Mouse (Mus musculus): ENCODE measurements around the gene Phlpp1.
A peak's percentile ranks its signal among the peaks of the same experiment; 100 is the strongest.

Gene Phlpp1

DNA sequence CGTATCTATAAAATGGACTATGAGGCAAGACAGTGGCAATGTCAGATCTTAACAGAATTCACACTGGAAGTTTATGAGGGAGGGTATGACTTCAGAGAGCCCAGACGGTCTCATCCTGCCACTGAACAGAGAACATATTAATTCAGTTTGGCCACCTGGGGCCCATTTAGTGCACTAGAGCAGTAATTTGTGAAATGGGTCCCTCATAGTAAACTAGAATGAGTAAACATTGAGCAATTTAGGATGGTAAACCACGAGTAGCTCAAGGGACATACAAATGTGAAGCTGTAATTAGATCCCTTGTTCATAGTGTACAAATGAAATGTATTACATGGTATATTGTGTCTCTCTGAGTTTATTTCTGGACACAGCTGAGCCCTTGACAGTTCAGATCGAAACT, 3.6 kb upstream of the Phlpp1 start:
- DNase-seq, result no peak

DNA sequence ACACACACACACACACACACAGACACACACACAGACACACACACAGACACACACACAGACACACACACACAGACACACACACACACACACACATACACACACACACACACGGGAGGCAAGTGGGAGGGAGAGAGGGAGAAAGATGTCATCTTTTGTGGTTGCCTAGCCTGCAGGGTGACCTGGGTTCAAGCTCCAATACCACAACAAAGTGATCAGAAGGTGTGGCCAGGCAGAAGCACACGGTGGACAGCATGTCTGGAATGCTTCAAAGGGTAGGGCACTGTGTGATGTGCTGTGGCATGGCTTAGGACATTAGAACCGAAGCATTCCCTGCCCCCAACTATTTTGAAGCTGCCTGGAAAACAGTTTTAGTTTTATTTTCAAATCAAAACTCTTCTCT, 2.8 kb upstream of the Phlpp1 start:
- no peak for DNase-seq

DNA sequence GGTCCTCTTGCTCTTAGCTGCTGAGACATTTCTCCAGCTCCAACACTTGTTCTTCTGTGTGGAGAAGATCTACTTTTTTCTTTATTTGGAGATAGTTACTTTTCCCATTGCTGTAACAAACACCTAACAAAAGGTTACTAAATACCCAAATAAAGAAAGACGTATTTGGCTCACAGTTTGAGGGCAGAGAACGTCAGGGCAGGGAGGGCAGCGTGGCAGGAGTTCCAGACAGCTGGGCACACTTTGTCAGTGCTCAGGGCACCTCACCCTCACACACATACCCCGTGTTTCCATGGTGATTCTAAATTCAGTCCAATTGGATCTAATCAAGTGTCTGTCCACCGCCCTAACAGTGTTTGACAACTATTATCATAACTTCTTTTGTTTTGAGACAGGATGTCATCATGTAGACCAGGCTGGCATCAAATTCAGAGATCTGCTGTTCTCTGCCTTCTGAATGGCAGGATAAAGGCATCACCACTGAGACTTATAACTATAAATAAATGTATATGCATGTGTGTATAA, 1.7 kb upstream of the Phlpp1 start:
- no peak for DNase-seq

DNA sequence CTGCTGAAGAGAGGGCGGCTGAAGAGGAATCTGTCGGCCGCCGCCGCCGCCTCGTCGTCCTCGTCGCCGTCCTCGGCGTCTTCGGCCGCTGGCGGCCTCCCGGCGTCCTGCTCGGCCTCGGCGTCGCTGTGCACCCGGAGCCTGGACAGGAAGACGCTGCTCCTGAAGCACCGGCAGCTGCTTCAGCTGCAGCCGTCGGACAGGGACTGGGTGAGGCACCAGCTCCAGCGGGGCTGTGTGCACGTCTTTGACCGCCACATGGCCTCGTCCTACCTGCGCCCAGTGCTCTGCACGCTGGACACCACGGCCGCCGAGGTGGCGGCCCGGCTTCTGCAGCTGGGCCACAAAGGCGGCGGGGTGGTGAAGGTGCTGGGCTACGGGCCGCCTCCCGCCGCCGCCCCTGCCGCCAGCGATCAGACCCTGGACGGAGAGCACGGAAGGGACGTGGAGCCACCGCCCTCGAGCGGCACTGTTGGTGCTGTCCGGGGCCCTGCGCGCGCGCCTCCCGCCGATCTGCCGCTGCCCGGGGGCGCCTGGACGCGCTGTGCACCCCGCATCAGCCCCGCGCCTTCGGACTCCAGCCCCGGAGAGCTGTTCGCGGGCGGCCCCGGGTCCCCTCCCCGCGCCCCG, 864 bp downstream of the Phlpp1 start:
- DNase-seq, result peak; percentile 73

DNA sequence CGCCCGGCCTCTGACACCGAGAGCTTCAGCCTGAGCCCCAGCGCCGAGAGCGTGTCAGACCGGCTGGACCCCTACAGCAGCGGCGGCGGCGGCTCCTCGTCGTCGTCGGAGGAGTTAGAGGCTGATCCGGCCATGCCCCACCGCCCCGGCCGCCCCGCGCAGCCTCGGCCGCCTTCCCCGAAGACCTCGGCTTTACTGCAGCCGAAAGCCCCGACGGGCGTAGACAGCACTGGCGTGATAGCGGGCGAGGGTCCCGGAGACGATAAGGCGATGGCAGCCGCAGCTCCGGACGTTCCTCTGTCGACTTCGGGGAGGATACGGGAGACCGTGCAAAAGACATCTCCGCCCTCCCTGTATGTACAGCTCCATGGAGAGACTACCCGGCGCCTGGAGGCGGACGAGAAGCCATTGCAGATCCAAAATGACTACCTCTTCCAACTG, 1.4 kb downstream of the Phlpp1 start:
- DNase-seq, result peak; percentile 67

- no peak for DNase-seq
Measured at GRCm38 (mm10) chr1:106173621-106174156, 2.1 kb downstream of the Phlpp1 start.

DNA sequence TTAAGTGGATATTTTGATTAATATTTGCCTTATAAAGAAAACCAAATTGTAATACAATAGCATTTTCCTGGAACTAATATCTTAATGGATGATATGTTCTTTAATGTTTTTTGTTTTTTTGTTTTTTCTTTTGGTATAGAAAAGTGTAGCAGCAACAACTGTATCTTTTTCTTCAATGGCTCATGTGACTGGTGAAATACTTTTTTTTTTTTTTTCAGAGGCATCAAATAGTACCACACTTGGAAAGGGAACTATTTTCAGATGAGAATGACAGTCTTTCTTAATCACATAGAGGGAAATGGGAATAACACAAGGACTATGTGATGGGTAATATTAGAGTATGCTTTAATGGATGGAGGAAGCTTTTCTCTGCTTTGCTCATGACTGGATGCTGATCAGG, 3.0 kb downstream of the Phlpp1 start:
- DNase-seq, result no peak

- no peak for DNase-seq
Measured at GRCm38 (mm10) chr1:106175360-106175759, 3.8 kb downstream of the Phlpp1 start.

- no peak for DNase-seq
Measured at GRCm38 (mm10) chr1:106176791-106177190, 5.2 kb downstream of the Phlpp1 start.

GRCm38 (mm10) chr1:106177868-106178790, 6.6 kb downstream of the Phlpp1 start:
- no peak for DNase-seq

DNA sequence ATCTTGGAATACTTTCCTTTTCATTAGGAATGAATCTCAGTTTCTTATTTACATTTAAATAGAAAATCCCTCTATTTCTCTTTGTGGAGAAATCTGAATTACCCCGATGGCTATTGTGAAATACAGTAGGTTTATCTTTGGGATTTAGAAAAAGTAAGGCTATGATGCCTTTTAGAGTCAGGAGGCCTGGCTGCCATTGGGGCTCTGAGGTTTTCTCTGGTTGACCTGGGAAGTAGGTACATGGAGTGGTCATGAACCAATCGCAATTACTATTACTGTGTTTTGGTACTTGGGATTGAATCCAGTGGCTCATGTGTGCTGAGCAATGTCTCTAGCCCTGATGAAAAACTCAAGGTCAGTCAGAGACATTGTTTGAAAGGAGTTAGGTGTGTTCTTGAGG, 12.1 kb downstream of the Phlpp1 start:
- no peak for DNase-seq

DNA sequence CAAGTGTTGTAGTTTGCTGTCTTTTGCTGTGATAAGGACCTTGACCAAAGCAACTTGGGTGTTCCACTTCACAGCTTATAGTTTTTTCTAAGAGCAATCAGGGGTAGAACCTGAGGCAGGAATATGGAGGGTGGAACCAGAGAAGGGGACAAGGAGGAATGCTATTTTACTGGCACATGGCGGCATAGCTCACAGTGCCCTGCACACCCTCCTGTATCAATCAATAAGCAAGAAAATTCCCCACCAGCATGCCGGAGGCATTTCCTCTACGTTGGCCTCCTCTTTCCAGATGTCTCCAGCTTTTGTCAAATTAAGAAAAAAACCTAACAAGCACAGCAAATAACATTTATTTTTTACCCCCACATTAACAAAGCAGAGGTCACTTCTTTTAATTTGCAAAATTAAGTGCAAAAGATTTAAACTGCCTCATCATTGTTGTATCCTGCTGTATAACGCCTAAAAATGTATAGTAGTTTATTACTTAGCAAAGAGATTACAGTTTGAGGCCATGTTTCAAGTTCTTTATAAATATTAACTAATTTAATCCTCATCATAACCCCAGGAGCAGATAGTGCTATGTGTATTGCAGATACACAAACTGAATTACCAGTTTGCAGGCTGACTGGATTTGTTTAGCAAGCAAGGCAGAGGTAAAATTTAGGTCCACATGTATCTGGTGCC, 13.4 kb downstream of the Phlpp1 start:
- DNase-seq, result no peak

GRCm38 (mm10) chr1:106185461-106185924, 13.9 kb downstream of the Phlpp1 start:
- no peak for DNase-seq

- DNase-seq, result no peak
Measured at GRCm38 (mm10) chr1:106186062-106186461, 14.5 kb downstream of the Phlpp1 start.

GRCm38 (mm10) chr1:106187480-106187879, 15.9 kb downstream of the Phlpp1 start:
- no peak for DNase-seq

DNA sequence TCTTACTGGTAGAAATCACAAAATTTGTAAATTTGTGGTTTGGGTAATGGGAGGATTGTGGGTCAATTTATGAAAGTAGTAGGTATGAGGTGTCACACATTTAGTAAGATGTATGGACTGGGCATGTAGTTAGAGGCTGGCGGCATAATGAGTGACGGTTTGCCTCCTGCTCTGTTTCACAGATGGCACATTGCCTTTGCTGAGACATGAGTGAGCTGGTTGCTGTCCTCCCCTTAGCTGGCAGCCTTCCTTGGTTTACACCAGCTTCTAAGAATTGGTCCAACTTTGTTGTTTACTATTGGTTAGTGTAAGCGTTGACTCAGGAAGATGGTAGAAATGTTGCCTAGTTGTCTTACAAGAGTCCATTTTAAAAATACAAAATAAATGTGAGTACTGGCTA, 17.2 kb downstream of the Phlpp1 start:
- no peak for DNase-seq

DNA sequence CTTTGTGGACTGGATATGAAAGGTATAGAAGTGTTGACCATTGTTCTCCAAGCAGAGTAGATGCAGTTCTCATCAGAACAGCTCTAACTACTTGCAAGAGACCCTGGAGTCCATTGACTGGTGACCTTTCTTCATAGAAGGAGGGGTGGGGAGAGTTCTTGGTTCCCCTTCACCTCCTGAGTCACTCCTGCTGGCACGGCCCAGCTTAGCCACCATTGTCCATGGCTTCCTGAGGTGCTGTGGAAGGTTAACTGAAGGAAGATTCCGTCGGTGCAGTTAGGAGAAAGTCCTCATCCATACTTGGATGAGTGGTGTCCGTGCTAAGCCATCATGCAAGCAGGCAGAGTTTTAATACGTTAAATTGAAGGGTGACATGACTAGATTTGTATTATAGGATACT, 17.8 kb downstream of the Phlpp1 start:
- DNase-seq, result no peak

- no peak for DNase-seq
Measured at GRCm38 (mm10) chr1:106190695-106191094, 19.1 kb downstream of the Phlpp1 start.

DNA sequence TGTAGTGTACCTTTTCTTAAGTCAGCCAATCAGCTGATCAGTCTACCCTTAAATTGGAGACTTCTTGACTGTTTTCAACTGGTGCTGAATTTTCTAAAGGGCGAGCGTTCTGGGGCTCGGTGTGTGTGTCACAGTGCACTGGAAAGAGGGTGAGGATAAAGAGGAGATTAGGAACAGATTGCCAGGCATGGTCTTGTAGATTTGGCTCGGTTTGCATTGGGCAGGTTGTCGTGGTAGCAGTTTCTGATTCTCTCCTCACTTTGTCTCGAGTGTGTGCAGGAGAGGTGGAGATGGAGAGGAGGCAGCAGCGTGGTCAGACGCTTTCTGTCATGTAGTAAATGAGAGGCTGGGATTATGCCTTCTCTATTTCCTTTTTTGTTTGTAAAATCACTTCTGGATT, 20.3 kb downstream of the Phlpp1 start:
- DNase-seq, result no peak

GRCm38 (mm10) chr1:106192864-106193470, 21.4 kb downstream of the Phlpp1 start:
- no peak for DNase-seq

DNA sequence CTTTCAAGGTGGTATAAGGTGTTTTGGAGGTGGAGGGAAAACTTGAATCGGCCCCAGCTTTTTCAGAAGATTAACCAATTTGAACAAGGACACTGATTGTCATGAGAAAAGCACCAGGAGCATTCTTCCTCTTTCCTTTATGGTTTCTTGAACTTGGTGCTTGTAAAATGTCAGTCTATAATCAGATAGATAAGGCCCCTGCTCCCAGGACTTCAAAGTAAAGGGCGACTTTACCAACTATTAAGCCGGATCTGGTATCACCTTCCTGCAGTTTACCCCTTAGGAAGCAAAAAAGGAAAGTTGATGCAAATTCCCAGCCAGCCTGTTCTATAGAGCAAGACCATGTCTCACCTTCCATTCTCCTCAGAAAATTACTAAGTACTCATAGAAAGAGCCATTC, 21.9 kb downstream of the Phlpp1 start:
- DNase-seq, result no peak

DNA sequence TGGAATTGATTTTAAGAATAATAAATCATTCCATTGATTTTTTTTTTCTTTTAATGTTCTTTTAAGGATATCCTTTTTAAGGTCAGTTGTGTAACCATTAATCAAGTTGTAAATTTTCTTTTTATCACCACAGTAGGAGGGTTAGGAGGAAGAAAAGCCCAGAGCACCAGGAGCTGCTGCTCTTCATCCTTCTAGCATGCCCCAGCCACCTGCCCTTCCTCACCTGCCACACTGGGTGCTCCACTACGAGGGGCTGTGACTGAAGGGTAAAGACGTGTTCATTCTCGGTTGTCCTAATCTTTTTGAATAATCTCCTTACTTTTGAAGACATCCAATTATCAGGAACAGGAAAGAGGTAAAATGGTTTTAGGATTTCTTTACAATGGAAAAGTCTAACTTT, 22.7 kb downstream of the Phlpp1 start:
- no peak for DNase-seq

DNA sequence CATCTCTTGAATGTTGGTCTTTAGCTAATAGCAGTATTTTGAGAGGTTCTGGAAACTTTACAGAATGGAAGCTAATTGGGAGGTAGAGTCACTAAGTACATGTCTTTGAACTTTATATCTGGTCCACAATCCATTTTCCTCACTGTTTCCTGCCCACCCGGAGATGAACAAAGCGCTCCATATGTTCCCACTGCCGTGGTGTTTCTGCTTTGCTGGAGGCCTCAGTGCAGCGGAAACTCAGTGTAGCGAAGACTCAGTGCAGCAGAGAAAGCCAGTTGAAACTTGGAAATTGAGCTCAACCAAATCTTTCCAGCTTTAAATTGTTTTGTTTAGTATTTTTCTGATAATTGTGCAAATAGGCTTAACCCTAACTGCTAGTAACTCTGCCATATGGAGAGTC, 26.4 kb downstream of the Phlpp1 start:
- DNase-seq, result no peak

All from kidney, postnatal 10 days (tissue).